Mouse (Mus musculus) left cerebral cortex, adult 11 months (tissue): Measurements from ENCODE around the gene Ntsr1.
A peak's percentile ranks its signal among the peaks of the same experiment; 100 is the strongest.

Experiments used
- DNase-seq: peaks from one replicate; pipeline ENCODE4 v3.0.0; 2022; ENCODE audit warnings: low spot score

Ntsr1 gene

DNA sequence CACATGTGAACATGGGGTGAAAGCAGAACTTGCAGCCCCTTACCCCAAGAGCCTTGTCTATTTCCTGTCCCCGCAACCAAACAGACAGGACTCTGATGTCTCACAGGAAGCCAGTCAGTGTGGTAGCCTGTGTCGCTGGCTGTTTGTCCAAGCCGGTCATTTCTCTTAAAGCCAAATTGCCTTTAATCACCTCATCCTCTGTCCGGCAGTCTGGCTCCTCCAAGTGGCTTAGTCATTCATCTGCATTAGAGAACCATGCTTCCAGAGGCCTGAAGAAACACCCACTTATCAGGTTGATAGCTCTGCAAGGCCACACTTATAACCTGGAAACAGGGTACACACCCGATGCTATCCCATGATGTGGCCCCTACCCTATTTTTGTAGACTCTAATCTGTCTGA lies 62.4 kb downstream of the Ntsr1 start:
- DNase-seq = no peak

DNA sequence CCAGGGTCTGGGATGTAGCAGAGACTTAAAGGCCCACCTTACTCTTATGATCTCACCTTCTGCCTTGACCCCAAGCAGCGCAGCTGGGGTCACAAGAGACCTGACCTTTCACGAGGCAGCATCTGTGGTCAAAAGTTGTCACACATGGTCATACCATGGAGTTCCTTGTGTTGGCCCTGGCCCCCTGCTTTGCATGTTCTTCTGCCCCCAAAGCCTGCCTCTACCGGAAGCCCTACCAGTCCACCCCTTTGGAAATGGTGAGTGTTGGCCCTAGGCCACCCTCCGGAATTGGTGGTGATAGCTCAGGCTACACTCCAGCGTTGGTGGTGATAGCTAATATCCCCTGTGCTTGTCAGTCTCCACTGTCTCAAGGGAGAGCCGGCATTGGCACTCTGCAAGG lies 63.5 kb downstream of the Ntsr1 start:
- no peak for DNase-seq

DNA sequence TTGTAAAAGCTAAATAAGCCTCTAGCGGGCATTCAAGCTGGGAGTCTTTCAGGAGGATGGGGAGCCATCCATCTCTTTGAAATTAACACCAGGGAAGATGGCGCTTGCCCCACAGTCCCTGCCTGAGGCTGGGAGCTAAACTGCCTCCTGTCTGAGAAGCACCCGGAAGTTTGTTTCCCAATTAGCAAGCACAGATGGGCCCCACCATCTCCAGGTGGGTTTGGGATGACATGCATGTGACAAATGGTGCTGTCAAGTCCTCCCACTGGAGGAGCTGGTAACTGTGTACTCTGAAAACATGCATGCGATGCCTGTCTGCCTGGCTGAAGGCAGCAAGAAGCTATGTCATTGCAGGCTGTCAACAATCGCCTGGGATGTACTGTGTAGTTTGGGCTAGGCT lies 64.1 kb downstream of the Ntsr1 start:
- no peak for DNase-seq

DNA sequence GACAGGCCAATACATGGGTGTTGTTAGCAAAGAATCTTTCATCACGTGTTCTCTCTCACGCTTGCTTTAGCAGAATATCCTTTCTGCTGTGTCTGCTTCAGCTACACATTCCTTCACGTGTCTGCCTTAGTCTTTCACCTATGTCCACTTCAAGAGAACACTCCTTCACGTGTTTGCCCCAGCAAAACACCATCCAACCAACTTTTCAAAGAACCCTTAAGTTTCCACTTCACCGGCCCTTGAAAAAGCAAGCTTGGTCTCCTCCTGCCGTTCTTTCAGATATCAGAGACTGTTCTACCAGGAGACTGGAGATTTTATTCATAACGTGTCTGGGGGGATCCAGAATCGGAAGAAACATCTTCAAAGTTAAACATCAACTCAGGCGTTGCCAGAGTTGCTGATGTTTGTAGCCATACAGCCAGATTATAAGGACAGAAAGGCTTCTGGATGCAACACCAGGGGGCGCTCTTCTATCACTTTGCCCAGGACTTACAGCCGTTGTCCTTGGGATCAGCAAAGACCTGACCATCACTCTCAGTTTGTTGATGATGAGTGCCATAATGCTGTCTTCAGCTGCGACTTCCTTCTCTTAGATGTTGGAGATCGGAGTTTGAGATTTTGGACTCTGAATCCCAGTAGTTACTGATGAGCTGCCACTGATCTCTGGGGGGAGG lies 66.6 kb downstream of the Ntsr1 start:
- DNase-seq = no peak

DNA sequence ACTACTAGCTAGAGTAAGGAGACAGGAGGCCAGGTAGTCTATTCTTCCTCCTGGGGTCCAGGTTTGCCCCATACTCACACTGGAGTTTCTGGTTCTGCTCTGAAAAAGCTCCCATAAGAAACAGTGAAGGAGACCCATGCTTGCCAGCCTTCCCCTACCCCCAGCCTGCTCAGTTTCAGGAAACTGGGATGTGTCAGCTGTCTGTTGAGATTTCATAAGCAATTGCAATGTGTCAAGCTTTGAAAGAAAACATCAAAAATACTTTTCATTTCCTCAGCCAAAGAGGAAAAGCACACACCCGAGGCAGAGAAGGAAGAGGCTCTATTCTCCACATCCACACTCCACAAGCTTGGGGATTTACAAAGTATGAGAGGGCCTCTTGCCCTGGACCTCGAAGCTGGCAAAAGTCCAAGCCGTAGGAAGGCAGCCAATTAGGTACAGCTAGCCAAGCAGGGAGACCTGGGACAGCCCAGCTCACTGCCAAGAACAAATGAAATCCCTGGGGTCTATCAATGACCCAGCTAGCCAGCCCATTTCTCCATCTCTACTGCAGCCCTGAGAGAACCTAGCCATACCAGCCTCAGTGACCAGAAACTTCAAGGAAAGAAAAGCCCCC lies 69.4 kb downstream of the Ntsr1 start:
- no peak for DNase-seq

DNA sequence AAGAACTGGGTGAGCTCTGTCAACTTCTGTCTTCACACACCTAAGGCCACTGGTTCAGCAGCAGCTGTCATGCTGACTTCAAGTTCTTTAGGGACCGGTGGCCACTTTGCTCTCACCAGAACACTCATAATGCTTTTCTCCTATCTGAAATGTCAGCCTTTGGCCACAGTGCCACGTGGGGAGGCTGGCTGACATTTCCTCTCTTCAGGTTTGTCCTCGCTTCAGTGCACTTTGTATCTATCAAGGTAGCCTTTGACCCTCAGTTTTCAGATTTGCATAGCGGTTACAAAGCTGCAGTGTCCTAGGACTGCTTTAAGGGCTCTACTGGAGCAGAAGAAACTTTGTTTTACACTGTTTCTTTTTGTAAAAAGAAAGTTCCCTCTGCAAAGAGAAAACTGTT lies 76.7 kb downstream of the Ntsr1 start:
- no peak for DNase-seq

DNA sequence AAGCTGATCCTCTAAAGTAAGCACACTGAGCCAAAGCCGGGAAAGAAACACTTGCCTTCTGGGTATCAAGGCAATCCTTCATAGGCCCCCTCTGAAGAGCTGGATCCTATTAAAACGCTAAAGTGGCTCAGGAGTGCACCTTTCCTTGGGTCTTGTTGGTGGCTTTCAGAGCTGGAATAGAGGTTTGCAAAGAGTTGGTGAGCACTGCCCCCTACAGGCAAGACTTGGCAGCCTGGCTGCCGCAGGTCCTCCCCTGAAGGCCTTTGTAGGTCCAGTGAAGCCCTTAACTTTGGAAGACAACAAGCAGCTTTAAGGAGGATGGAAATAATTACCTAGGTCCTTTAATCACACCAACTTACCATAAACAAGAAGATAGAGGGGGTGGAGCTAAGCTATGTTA lies 78.9 kb downstream of the Ntsr1 start:
- DNase-seq = no peak

DNA sequence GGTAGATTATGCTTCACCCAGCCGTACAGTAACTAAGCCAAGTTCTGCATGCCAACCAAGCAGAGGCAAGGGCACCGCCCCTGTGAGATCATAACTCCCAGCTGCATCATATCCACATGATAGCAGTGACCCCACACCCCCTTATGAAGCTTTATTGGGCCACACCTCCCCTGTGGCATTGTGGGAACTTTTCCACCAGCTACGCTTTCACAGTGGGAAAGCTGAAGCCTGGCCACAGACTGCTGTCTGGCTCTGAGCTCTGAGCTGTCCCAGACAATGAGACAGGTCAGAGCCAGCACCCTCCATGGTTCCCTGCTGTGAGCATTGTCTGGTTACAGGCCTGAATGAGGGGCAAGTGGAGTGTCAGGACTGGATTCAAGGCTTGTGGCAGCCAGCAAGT lies 81.2 kb downstream of the Ntsr1 start, which contains the start of gene Mrgbp:
TSS of gene Mrgbp (plus strand) at position 303 of the 400 bp plus-strand sequence.
- DNase-seq = no peak

DNA sequence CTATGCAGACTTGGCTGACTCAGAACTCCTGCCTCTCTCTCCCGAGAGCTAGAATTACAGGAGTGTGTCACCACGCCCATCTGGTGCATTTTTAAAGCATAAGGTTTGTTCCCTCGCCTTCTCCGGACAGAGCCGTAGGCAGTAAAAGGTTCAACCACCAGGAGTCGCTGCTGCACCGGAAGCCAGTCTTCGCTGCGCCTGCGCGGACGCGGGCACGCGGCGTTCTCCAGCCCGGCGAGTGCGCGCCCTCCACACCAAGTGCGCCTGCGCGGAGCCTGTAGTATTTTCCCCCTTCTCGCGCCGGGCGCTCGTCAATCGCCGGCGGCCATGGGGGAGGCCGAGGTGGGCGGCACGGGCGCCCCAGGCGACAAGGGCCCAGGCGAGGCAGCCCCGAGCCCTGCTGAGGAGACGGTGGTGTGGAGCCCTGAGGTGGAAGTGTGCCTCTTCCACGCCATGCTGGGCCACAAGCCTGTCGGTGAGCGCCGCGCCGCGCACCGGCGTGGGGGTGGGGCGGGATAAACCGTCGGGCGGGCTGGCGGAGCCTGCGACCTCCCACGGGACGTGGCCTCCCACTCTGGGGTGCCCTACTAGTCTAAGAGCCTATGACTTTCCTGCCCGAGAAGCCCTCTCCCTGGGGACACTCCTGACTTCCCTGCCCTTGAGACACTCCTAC lies 82.8 kb downstream of the Ntsr1 start:
- DNase-seq = peak; percentile 92

DNA sequence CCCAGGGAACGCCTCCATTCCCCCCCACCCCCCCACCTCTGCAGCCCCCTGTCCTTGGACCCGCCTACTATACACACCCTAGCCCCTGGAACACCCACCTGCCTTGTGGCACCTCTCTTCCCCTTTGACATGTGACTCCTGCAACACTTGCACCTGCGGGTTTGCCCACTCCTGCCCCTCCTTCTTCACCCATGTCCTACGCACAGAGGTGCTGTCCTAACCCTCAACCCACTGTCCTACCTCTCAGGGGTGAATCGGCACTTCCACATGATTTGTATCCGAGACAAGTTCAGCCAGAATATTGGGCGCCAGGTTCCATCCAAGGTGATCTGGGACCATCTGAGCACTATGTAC lies 83.4 kb downstream of the Ntsr1 start:
- no peak for DNase-seq

DNA sequence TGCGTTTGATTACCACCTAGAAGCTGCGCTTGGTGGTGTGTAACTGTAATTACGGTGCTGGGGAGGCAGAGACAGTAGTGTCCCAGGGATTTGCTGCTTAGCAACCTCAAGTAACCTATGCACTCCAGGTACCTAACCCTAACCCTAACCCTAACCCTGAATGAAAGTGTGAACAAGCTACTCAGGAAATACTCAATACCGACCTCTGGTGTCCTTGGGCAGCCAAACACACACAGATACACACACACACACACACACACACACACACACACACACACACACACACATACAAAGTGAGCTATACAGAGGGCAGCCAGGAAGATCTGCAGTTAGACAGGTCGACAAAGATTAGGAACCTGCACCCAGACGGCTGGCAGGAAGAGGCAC lies 89.0 kb downstream of the Ntsr1 start:
- no peak for DNase-seq

DNA sequence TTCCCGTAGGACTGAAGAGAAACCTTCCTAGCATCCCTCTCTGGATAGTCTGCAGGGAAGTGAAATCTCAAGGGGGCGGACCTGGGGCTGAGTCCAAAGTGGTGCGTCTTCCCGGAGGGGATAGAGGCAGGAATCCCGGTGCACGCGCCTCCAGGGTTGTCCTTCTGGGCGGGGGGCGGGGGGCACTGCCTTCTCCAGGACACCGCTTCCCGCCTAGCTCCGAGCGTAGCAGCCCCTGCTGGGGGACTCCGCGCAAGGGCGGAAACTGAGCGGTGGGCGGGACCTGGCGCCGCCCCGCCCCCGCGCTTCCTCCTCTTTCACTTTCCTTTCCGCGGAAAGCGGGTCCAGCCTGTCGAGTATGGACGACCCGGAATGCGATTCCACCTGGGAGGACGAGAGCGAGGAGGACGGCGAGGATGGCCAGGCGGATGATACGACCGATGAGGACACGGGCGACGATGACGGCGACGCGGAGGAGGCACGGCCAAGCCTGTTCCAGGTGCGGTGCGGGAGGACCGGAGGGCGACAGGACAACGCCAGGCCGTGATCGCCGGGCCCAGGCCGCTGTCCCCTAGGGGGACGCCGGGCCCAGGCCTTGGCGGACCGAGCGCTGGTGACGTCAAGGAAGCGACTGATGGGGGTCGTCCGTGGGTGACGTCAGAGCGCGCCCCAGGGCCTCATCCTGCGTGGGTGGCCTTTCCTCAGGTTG lies 89.5 kb downstream of the Ntsr1 start, which contains the start of gene Ogfr:
TSS of gene Ogfr (plus strand) at position 123 of the 709 bp plus-strand sequence.
- DNase-seq = peak; percentile 62
